Mouse (Mus musculus) heart, postnatal 0 days (tissue): ENCODE measurements around the gene Nkx2-3. TPM values are rescaled to one million over a fixed set of nuclear protein-coding genes. Genes with fewer than 3 reads are reported as not detected.

ENCODE experiments used
- ATAC-seq: fragments of 200-750 bp; cut with Nextera tagmentation; 2 replicates; pipeline ENCODE4 v1.8.0; 2017; ENCODE audit warnings: low read depth, moderate number of reproducible peaks, moderate library complexity; ENCODE audit not compliant: insufficient read depth
- DNase-seq: peaks from one replicate; pipeline ENCODE4 v3.0.0-alpha.2; 2016; ENCODE audit warnings: low spot score
- H3K27ac ChIP-seq: fragments of 300-500 bp; sonication (generic); 2 replicates; pipeline ENCODE4 v1.5.1; 2014; ENCODE audit warnings: low read depth, mild to moderate bottlenecking
- H3K27me3 ChIP-seq: fragments of 300-500 bp; sonication (generic); 2 replicates; pipeline ENCODE4 v1.6.1; 2014; ENCODE audit warnings: low read length, mixed read lengths; ENCODE audit not compliant: control insufficient read depth, insufficient read depth
- H3K36me3 ChIP-seq: fragments of 300-500 bp; sonication (generic); replicated peaks from 2 replicates; pipeline ENCODE4 v1.6.1; 2014; ENCODE audit warnings: low read length, mixed read lengths; ENCODE audit not compliant: control insufficient read depth, insufficient read depth
- H3K4me1 ChIP-seq: fragments of 300-500 bp; sonication (generic); 2 replicates; pipeline ENCODE4 v1.6.1; 2014; ENCODE audit warnings: antibody characterized with exemption; ENCODE audit not compliant: control insufficient read depth, insufficient read depth
- H3K4me2 ChIP-seq: fragments of 300-500 bp; sonication (generic); 2 replicates; pipeline ENCODE4 v1.6.1; 2014; ENCODE audit warnings: low read depth, mild to moderate bottlenecking, low read length, moderate library complexity
- H3K4me3 ChIP-seq: fragments of 300-500 bp; sonication (generic); 2 replicates; pipeline ENCODE4 v1.5.1; 2014; ENCODE audit warnings: low read depth, low read length
- H3K9ac ChIP-seq: fragments of 300-500 bp; sonication (generic); replicated peaks from 2 replicates; pipeline ENCODE4 v1.6.1; 2014; ENCODE audit warnings: low read depth, low read length, mixed read lengths
- H3K9me3 ChIP-seq: fragments of 300-500 bp; sonication (generic); replicated peaks from 2 replicates; pipeline ENCODE4 v1.6.1; 2016; ENCODE audit warnings: low read length; ENCODE audit not compliant: control insufficient read depth
- CTCF ChIP-seq: IDR thresholded peaks from 2 replicates; pipeline ENCODE4 v1.5.1; 2016; ENCODE audit warnings: antibody characterized with exemption, control low read depth, low read depth
- EP300 ChIP-seq: IDR thresholded peaks from 2 replicates; pipeline ENCODE4 v1.6.1; 2016; ENCODE audit warnings: antibody characterized with exemption, low read depth
- WGBS: fragments of 180-500 bp; shearing (Covaris S2); extraction: QIAGEN DNeasy Blood & Tissue Kit; methylation state at CpG from one replicate; pipeline ENCODE4 v1.1.7; 2014; 5-methylcytosine and 5-hydroxymethylcytosine counted together
- polyA plus RNA-seq: library from polyadenylated mRNA; unstranded; fragments of >200 nt; fragmentation: Nextera tagmentation; extraction: Ambion mirVana; gene quantifications from 2 replicates; pipeline ENCODE4 v1.2.1, GENCODE M21; 2015
- total RNA-seq: library from RNA; depleted of rRNA; stranded (reverse); fragments of >200 nt; gene quantifications from 2 replicates; pipeline ENCODE4 v1.2.3, GENCODE M21; 2014; ENCODE audit warnings: low replicate concordance

Gene Nkx2-3
- total and polyA plus RNA-seq, 2 experiments from 2014 or later: 0.15 TPM; not detected in 1

- H3K27ac ChIP-seq: no peak overlapping the region
- ATAC-seq (no peak), DNase-seq (peak; percentile 11)
- no peaks in the 10 kb centered on the region for H3K9me3 ChIP-seq
- no peak overlapping the region for H3K4me3 ChIP-seq
- no peaks in the 10 kb centered on the region for H3K36me3 ChIP-seq
- no peak overlapping the region for H3K9ac ChIP-seq
- WGBS: 2% methylated on average over 11 of the region's 11 CpGs
- H3K27me3 ChIP-seq: peaks cover 98% of the 10 kb centered on the region
- no peak overlapping the region for H3K4me2 ChIP-seq
- TF ChIP-seq CTCF (no peak), EP300 (no peak)
- no peaks in the 10 kb centered on the region for H3K4me1 ChIP-seq
These were observed 4.1 kb upstream of the Nkx2-3 start for GRCm38 (mm10) chr19:43607842-43608680.

GRCm38 (mm10) chr19:43608711-43609457, 3.2 kb upstream of the Nkx2-3 start:
- no peak for ATAC-seq
- H3K27ac ChIP-seq: no peak overlapping the region
- WGBS: 12% methylated on average over 8 of the region's 8 CpGs
- H3K4me1 ChIP-seq: no peaks in the 10 kb centered on the region
- H3K4me2 ChIP-seq: no peak overlapping the region
- no peak for DNase-seq
- H3K4me3 ChIP-seq: no peak overlapping the region
- TF ChIP-seq EP300: no peak
- no peak for TF ChIP-seq CTCF
- peaks cover 98% of the 10 kb centered on the region for H3K27me3 ChIP-seq
- no peak overlapping the region for H3K9ac ChIP-seq
- H3K36me3 ChIP-seq: no peaks in the 10 kb centered on the region
- no peaks in the 10 kb centered on the region for H3K9me3 ChIP-seq

GRCm38 (mm10) chr19:43609458-43610330, 2.4 kb upstream of the Nkx2-3 start:
- Histone ChIP-seq H3K4me2 (no peak overlapping the region), H3K36me3 (no peaks in the 10 kb centered on the region), H3K4me1 (peaks cover 4% of the 10 kb centered on the region; the same call in 1 of the 2 replicates), H3K4me3 (no peak overlapping the region), H3K9me3 (no peaks in the 10 kb centered on the region), H3K9ac (no peak overlapping the region), H3K27ac (no peak overlapping the region), H3K27me3 (peaks cover 98% of the 10 kb centered on the region)
- no peak for ATAC-seq
- WGBS: 6% methylated on average over 25 of the region's 25 CpGs
- DNase-seq: no peak
- no peak for TF ChIP-seq EP300
- no peak for TF ChIP-seq CTCF

GRCm38 (mm10) chr19:43610341-43610848, 1.7 kb upstream of the Nkx2-3 start:
- Histone ChIP-seq H3K4me1 (peaks cover 4% of the 10 kb centered on the region; the same call in 1 of the 2 replicates), H3K27ac (no peak overlapping the region), H3K27me3 (peaks cover 98% of the 10 kb centered on the region), H3K4me3 (no peak overlapping the region), H3K9ac (no peak overlapping the region), H3K4me2 (no peak overlapping the region), H3K9me3 (no peaks in the 10 kb centered on the region), H3K36me3 (no peaks in the 10 kb centered on the region)
- WGBS: 2% methylated on average over 32 of the region's 32 CpGs
- DNase-seq: no peak
- ATAC-seq: no peak
- TF ChIP-seq CTCF: no peak
- TF ChIP-seq EP300: no peak

- no peak overlapping the region for H3K9ac ChIP-seq
- ATAC-seq: no peak
- peaks cover 98% of the 10 kb centered on the region for H3K27me3 ChIP-seq
- H3K9me3 ChIP-seq: no peaks in the 10 kb centered on the region
- no peaks in the 10 kb centered on the region for H3K36me3 ChIP-seq
- no peak overlapping the region for H3K4me2 ChIP-seq
- no peak for DNase-seq
- 37% methylated on average over 8 of the region's 8 CpGs for WGBS
- H3K4me3 ChIP-seq: no peak overlapping the region
- TF ChIP-seq CTCF (no peak), EP300 (no peak)
- no peak overlapping the region for H3K27ac ChIP-seq
- H3K4me1 ChIP-seq: peaks cover 4% of the 10 kb centered on the region; the same call in 1 of the 2 replicates
These were observed 1.0 kb upstream of the Nkx2-3 start for GRCm38 (mm10) chr19:43611110-43611509.
